Mouse (Mus musculus): ENCODE measurements around the gene Trex2. TPM values are rescaled to one million over a fixed set of nuclear protein-coding genes. Genes with fewer than 3 reads are reported as not detected.
"Not testable (repeated sequence)": the region's sequence is repeated elsewhere in the genome, so short reads cannot be mapped to it uniquely, and the experiment has no call there.

The Trex2 gene
- total RNA-seq, 2 experiments from 2014 or later = not detected

- no peak for ATAC-seq (replicated peaks; ENCODE audit: low FRiP score, poor library complexity, severe bottlenecking)
Observed at GRCm38 (mm10) chrX:73441428-73441827, 6.3 kb upstream of the Trex2 start.

GRCm38 (mm10) chrX:73432850-73433249, 2.3 kb downstream of the Trex2 start:
- ATAC-seq (replicated peaks; ENCODE audit: low FRiP score, poor library complexity, severe bottlenecking) = no peak

- no peak for ATAC-seq (replicated peaks; ENCODE audit: low FRiP score, poor library complexity, severe bottlenecking)
Observed at GRCm38 (mm10) chrX:73430036-73430435, 5.1 kb downstream of the Trex2 start.

- no peak for ATAC-seq (replicated peaks; ENCODE audit: low FRiP score, poor library complexity, severe bottlenecking)
Observed at GRCm38 (mm10) chrX:73412767-73413166, 22.4 kb downstream of the Trex2 start.

GRCm38 (mm10) chrX:73410880-73411517, 24.1 kb downstream of the Trex2 start, which contains the start of gene Zfp92:
Gene Zfp92 (plus strand): TSS chrX:73411096.
- ATAC-seq (replicated peaks; ENCODE audit: low FRiP score, poor library complexity, severe bottlenecking) = no peak

- no peak for ATAC-seq (replicated peaks; ENCODE audit: low FRiP score, poor library complexity, severe bottlenecking)
Observed at GRCm38 (mm10) chrX:73401616-73402015, 33.5 kb downstream of the Trex2 start.

GRCm38 (mm10) chrX:73400951-73401350, 34.2 kb downstream of the Trex2 start:
- no peak for ATAC-seq (replicated peaks; ENCODE audit: low FRiP score, poor library complexity, severe bottlenecking)

- not testable (repeated sequence) for ATAC-seq (replicated peaks; ENCODE audit: low FRiP score, poor library complexity, severe bottlenecking)
Observed at GRCm38 (mm10) chrX:73398636-73399035, 36.5 kb downstream of the Trex2 start, which contains the start of gene Gm18336. Gene Gm18336 (minus strand): TSS chrX:73398736.

GRCm38 (mm10) chrX:73396446-73396845, 38.7 kb downstream of the Trex2 start:
- no peak for ATAC-seq (replicated peaks; ENCODE audit: low FRiP score, poor library complexity, severe bottlenecking)

GRCm38 (mm10) chrX:73391481-73391880, 43.7 kb downstream of the Trex2 start:
- ATAC-seq (replicated peaks; ENCODE audit: low FRiP score, poor library complexity, severe bottlenecking) = no peak

- no peak for ATAC-seq (replicated peaks; ENCODE audit: low FRiP score, poor library complexity, severe bottlenecking)
Observed at GRCm38 (mm10) chrX:73384924-73385323, 50.2 kb downstream of the Trex2 start.

- ATAC-seq (replicated peaks; ENCODE audit: low FRiP score, poor library complexity, severe bottlenecking) = no peak
Observed at GRCm38 (mm10) chrX:73384419-73384818, 50.7 kb downstream of the Trex2 start.

Other genes starting within 250 kb of the Trex2 start
- 0.63 TPM in 1 of 2 replicates, not detected in the other for gene Xlr3b, start 243.1 kb downstream of the Trex2 start, total RNA-seq (2015; ENCODE audit: low replicate concordance)
- gene Xlr3b, start 243.1 kb downstream of the Trex2 start, total RNA-seq (2017; ENCODE audit: low replicate concordance) = not detected in 2 replicates
- 2.1 and 6.9 TPM in 2 replicates for gene Xlr4b, start 221.0 kb downstream of the Trex2 start, total RNA-seq (2015; ENCODE audit: low replicate concordance)
- gene Xlr4b, start 221.0 kb downstream of the Trex2 start, total RNA-seq (2017; ENCODE audit: low replicate concordance) = 0.77 and 2.2 TPM in 2 replicates
- 2.5 TPM in 1 of 2 replicates, not detected in the other for gene F8a, start 207.1 kb downstream of the Trex2 start, total RNA-seq (2015; ENCODE audit: low replicate concordance)
- gene F8a, start 207.1 kb downstream of the Trex2 start, total RNA-seq (2017; ENCODE audit: low replicate concordance) = 0.42 and 0.51 TPM in 2 replicates
- not detected in 2 replicates for gene Xlr4c, start 192.2 kb downstream of the Trex2 start, total RNA-seq (2015; ENCODE audit: low replicate concordance)
- gene Xlr4c, start 192.2 kb downstream of the Trex2 start, total RNA-seq (2017; ENCODE audit: low replicate concordance) = 0.94 and 2.9 TPM in 2 replicates
- gene Xlr3c, start 170.0 kb downstream of the Trex2 start, total RNA-seq (2015; ENCODE audit: low replicate concordance) = not detected in 2 replicates
- not detected in 2 replicates for gene Xlr3c, start 170.0 kb downstream of the Trex2 start, total RNA-seq (2017; ENCODE audit: low replicate concordance)
- gene Xlr5a, start 142.4 kb downstream of the Trex2 start, total RNA-seq (2015; ENCODE audit: low replicate concordance) = not detected in 2 replicates
- gene Xlr5a, start 142.4 kb downstream of the Trex2 start, total RNA-seq (2017; ENCODE audit: low replicate concordance) = not detected in 2 replicates
- not detected in 2 replicates for gene Xlr5c, start 142.4 kb downstream of the Trex2 start, total RNA-seq (2015; ENCODE audit: low replicate concordance)
- gene Xlr5c, start 142.4 kb downstream of the Trex2 start, total RNA-seq (2017; ENCODE audit: low replicate concordance) = not detected in 2 replicates
- gene Gm45015, start 98.5 kb downstream of the Trex2 start, total RNA-seq (2015; ENCODE audit: low replicate concordance) = not detected in 2 replicates
- gene Gm45015, start 98.5 kb downstream of the Trex2 start, total RNA-seq (2017; ENCODE audit: low replicate concordance) = not detected in 2 replicates
- gene Zfp275, start 92.7 kb downstream of the Trex2 start, total RNA-seq (2015; ENCODE audit: low replicate concordance) = 1.3 and 6.1 TPM in 2 replicates
- gene Zfp275, start 92.7 kb downstream of the Trex2 start, total RNA-seq (2017; ENCODE audit: low replicate concordance) = 0.84 and 1.3 TPM in 2 replicates
- not detected in 2 replicates for gene Gm18336, start 36.6 kb downstream of the Trex2 start, total RNA-seq (2015; ENCODE audit: low replicate concordance)
- not detected in 2 replicates for gene Gm18336, start 36.6 kb downstream of the Trex2 start, total RNA-seq (2017; ENCODE audit: low replicate concordance)
- not detected in 2 replicates for gene Zfp92, start 24.2 kb downstream of the Trex2 start, total RNA-seq (2015; ENCODE audit: low replicate concordance)
- gene Zfp92, start 24.2 kb downstream of the Trex2 start, total RNA-seq (2017; ENCODE audit: low replicate concordance) = not detected in 2 replicates
- 1.2 and 13.0 TPM in 2 replicates for gene Haus7, start 23.7 kb upstream of the Trex2 start, total RNA-seq (2015; ENCODE audit: low replicate concordance)
- gene Haus7, start 23.7 kb upstream of the Trex2 start, total RNA-seq (2017; ENCODE audit: low replicate concordance) = 5.4 and 13.7 TPM in 2 replicates
- 0.63 and 3.5 TPM in 2 replicates for gene Bgn, start 48.3 kb upstream of the Trex2 start, total RNA-seq (2015; ENCODE audit: low replicate concordance)
- 2.5 TPM in 1 of 2 replicates, not detected in the other for gene Bgn, start 48.3 kb upstream of the Trex2 start, total RNA-seq (2017; ENCODE audit: low replicate concordance)
- gene Atp2b3, start 67.7 kb upstream of the Trex2 start, total RNA-seq (2015; ENCODE audit: low replicate concordance) = not detected in 2 replicates
- gene Atp2b3, start 67.7 kb upstream of the Trex2 start, total RNA-seq (2017; ENCODE audit: low replicate concordance) = not detected in 2 replicates
- gene Dusp9, start 204.1 kb upstream of the Trex2 start, total RNA-seq (2015; ENCODE audit: low replicate concordance) = not detected in 2 replicates
- 0.43 TPM in 1 of 2 replicates, not detected in the other for gene Dusp9, start 204.1 kb upstream of the Trex2 start, total RNA-seq (2017; ENCODE audit: low replicate concordance)
- gene Pnck, start 224.8 kb upstream of the Trex2 start, total RNA-seq (2015; ENCODE audit: low replicate concordance) = not detected in 2 replicates
- not detected in 2 replicates for gene Pnck, start 224.8 kb upstream of the Trex2 start, total RNA-seq (2017; ENCODE audit: low replicate concordance)
- not detected in 2 replicates for gene Slc6a8, start 237.8 kb upstream of the Trex2 start, total RNA-seq (2015; ENCODE audit: low replicate concordance)
- 1.4 TPM in 1 of 2 replicates, not detected in the other for gene Slc6a8, start 237.8 kb upstream of the Trex2 start, total RNA-seq (2017; ENCODE audit: low replicate concordance)

All from erythroblast, adult 5-6 weeks (primary cell).